Mouse (Mus musculus): ENCODE data around the gene Vmn2r21. TPM values are rescaled to one million over a fixed set of nuclear protein-coding genes. Genes with fewer than 3 reads are reported as not detected.

Gene Vmn2r21
- polyA plus RNA-seq (2012; rRNA removed; ENCODE audit: low replicate concordance): not detected in 2 replicates

GRCm38 (mm10) chr6:123533306-123533705 is at the start of gene Vmn2r21:
Gene Vmn2r21 (minus strand): TSS chr6:123533406.

Other genes starting within 250 kb of the Vmn2r21 start
- not detected in 2 replicates for gene Clec4e, start 243.5 kb downstream of the Vmn2r21 start, polyA plus RNA-seq (2012; rRNA removed; ENCODE audit: low replicate concordance)
- not detected in 2 replicates for gene Vmn2r19, start 225.1 kb downstream of the Vmn2r21 start, polyA plus RNA-seq (2012; rRNA removed; ENCODE audit: low replicate concordance)
- not detected in 2 replicates for gene Vmn2r20, start 115.3 kb downstream of the Vmn2r21 start, polyA plus RNA-seq (2012; rRNA removed; ENCODE audit: low replicate concordance)
- not detected in 2 replicates for gene Vmn2r22, start 117.3 kb upstream of the Vmn2r21 start, polyA plus RNA-seq (2012; rRNA removed; ENCODE audit: low replicate concordance)
- not detected in 2 replicates for gene Vmn2r23, start 169.3 kb upstream of the Vmn2r21 start, polyA plus RNA-seq (2012; rRNA removed; ENCODE audit: low replicate concordance)
- not detected in 2 replicates for gene Vmn2r24, start 245.5 kb upstream of the Vmn2r21 start, polyA plus RNA-seq (2012; rRNA removed; ENCODE audit: low replicate concordance)